Mouse (Mus musculus): ENCODE measurements around the gene Clint1. TPM values are rescaled to one million over a fixed set of nuclear protein-coding genes. Genes with fewer than 3 reads are reported as not detected.

Clint1 gene
- polyA plus RNA-seq, 1 experiment from 2014 or later: 49.2 TPM

DNA sequence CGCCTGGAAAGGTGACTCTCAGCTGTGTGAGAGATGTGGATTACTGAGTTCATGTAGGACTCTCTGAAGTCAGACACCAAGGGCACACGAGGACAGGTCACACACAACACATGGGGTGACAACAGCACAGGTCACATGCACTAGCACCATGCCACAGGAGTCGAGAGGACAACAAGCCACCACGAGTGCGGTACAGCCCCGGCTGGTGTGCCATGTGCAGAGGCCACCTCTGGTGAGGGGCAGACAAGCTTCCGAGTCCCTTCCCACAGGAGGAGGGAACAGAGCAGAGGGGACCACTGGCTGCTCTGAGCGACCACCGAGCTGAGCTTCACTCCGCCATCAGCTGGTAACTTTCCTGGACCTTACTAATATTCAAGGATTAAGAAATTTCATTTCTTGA is 80.9 kb downstream of the Clint1 start:
- Histone ChIP-seq H3K36me3 (ENCODE audit: control insufficient read depth, insufficient read depth, low read length) (peaks cover 2% of the 10 kb centered on the region; the same call in 1 of the 2 replicates), H3K9ac (ENCODE audit: low read depth, low read length) (no peak overlapping the region), H3K27ac (ENCODE audit: low read depth, low read length) (no peak overlapping the region), H3K4me1 (ENCODE audit: control insufficient read depth, insufficient read depth, low read length) (no peaks in the 10 kb centered on the region), H3K9me3 (replicated peaks; ENCODE audit: control insufficient read depth, low read length) (no peaks in the 10 kb centered on the region), H3K4me3 (ENCODE audit: low read depth, low read length) (no peak overlapping the region), H3K27me3 (ENCODE audit: control insufficient read depth, insufficient read depth, low read length) (no peaks in the 10 kb centered on the region), H3K4me2 (no peak overlapping the region)
- ATAC-seq (replicated peaks; ENCODE audit: insufficient number of reproducible peaks, low FRiP score, low TSS enrichment): no peak
- WGBS (ENCODE audit: insufficient replicate concordance): 84% methylated on average over 10 of the region's 10 CpGs

DNA sequence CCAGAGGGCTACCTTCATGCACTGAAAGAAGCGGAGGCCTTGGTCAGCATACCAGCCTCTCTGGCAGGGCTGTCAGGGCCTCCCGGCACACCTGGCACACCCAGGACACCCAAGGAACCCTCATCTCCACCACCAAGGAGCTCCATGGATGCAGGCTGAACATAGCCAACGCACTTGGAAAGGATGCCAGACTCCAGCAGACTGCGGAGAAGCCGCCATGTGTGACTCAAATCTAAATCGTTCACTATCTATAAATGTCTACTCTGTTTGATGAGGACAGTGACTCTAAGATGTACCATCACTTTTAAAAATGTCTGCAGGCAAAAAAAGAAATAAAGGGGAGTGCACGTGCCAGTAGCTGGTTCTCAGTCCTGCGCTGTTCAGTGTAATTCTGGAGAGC is 85.6 kb downstream of the Clint1 start:
- Histone ChIP-seq H3K36me3 (ENCODE audit: control insufficient read depth, insufficient read depth, low read length) (peaks cover 2% of the 10 kb centered on the region; the same call in 1 of the 2 replicates), H3K27me3 (ENCODE audit: control insufficient read depth, insufficient read depth, low read length) (no peaks in the 10 kb centered on the region), H3K27ac (ENCODE audit: low read depth, low read length) (no peak overlapping the region), H3K4me2 (no peak overlapping the region), H3K4me1 (ENCODE audit: control insufficient read depth, insufficient read depth, low read length) (no peaks in the 10 kb centered on the region), H3K4me3 (ENCODE audit: low read depth, low read length) (no peak overlapping the region), H3K9me3 (replicated peaks; ENCODE audit: control insufficient read depth, low read length) (no peaks in the 10 kb centered on the region), H3K9ac (ENCODE audit: low read depth, low read length) (no peak overlapping the region)
- WGBS (ENCODE audit: insufficient replicate concordance): 93% methylated on average over 8 of the region's 8 CpGs
- ATAC-seq (replicated peaks; ENCODE audit: insufficient number of reproducible peaks, low FRiP score, low TSS enrichment): no peak

- H3K36me3 ChIP-seq (ENCODE audit: control insufficient read depth, insufficient read depth, low read length): peaks cover 2% of the 10 kb centered on the region; the same call in 1 of the 2 replicates
- H3K9me3 ChIP-seq (replicated peaks; ENCODE audit: control insufficient read depth, low read length): no peaks in the 10 kb centered on the region
- H3K9ac ChIP-seq (ENCODE audit: low read depth, low read length): no peak overlapping the region
- H3K4me3 ChIP-seq (ENCODE audit: low read depth, low read length): no peak overlapping the region
- 77% methylated on average over 8 of the region's 8 CpGs for WGBS (ENCODE audit: insufficient replicate concordance)
- H3K27ac ChIP-seq (ENCODE audit: low read depth, low read length): no peak overlapping the region
- peaks cover 12% of the 10 kb centered on the region for H3K4me1 ChIP-seq (ENCODE audit: control insufficient read depth, insufficient read depth, low read length)
- H3K4me2 ChIP-seq: no peak overlapping the region
- H3K27me3 ChIP-seq (ENCODE audit: control insufficient read depth, insufficient read depth, low read length): no peaks in the 10 kb centered on the region
- ATAC-seq (replicated peaks; ENCODE audit: insufficient number of reproducible peaks, low FRiP score, low TSS enrichment): no peak
Observed at GRCm38 (mm10) chr11:45938917-45939316, 87.1 kb downstream of the Clint1 start.

GRCm38 (mm10) chr11:45942281-45942680 is 90.4 kb downstream of the Clint1 start:
- no peak overlapping the region for H3K27ac ChIP-seq (ENCODE audit: low read depth, low read length)
- no peaks in the 10 kb centered on the region for H3K9me3 ChIP-seq (replicated peaks; ENCODE audit: control insufficient read depth, low read length)
- H3K9ac ChIP-seq (ENCODE audit: low read depth, low read length): no peak overlapping the region
- H3K4me2 ChIP-seq: no peak overlapping the region
- WGBS (ENCODE audit: insufficient replicate concordance): 90% methylated on average over 7 of the region's 7 CpGs
- ATAC-seq (replicated peaks; ENCODE audit: insufficient number of reproducible peaks, low FRiP score, low TSS enrichment): no peak
- H3K27me3 ChIP-seq (ENCODE audit: control insufficient read depth, insufficient read depth, low read length): no peaks in the 10 kb centered on the region
- no peaks in the 10 kb centered on the region for H3K36me3 ChIP-seq (ENCODE audit: control insufficient read depth, insufficient read depth, low read length)
- H3K4me3 ChIP-seq (ENCODE audit: low read depth, low read length): no peak overlapping the region
- H3K4me1 ChIP-seq (ENCODE audit: control insufficient read depth, insufficient read depth, low read length): peaks cover 12% of the 10 kb centered on the region

DNA sequence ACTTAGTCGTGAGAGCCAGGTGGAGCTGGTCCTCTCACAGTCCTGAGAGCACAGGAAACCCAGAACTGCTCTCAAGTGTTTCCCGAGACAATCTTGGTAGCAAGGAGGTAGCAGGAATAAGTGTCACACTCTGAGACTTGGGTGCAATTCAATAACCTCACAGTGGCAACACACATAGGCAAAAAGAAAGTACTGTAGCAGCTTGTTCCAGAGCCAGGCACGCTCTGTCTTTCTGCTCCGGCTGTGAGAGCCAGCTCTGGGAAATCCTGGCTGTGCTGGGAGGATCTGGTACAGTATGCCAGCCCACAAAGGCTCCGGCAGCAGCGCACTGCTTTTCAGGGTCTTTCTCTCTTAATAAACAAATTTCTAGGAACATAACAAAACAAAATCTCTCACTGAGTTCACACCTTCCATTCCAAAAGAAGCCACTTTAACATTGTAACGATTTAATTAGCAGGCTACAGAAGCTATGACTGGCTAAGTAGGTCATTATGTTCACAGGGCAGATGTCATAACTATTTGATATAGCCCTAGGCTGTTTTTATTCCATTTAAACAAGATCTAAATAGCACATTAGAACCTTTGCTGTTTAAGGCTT is 91.4 kb downstream of the Clint1 start:
- ATAC-seq (replicated peaks; ENCODE audit: insufficient number of reproducible peaks, low FRiP score, low TSS enrichment): no peak
- Histone ChIP-seq H3K27ac (ENCODE audit: low read depth, low read length) (no peak overlapping the region), H3K9me3 (replicated peaks; ENCODE audit: control insufficient read depth, low read length) (no peaks in the 10 kb centered on the region), H3K36me3 (ENCODE audit: control insufficient read depth, insufficient read depth, low read length) (no peaks in the 10 kb centered on the region), H3K4me1 (ENCODE audit: control insufficient read depth, insufficient read depth, low read length) (peaks cover 12% of the 10 kb centered on the region), H3K9ac (ENCODE audit: low read depth, low read length) (peak overlapping the region; percentile 93), H3K4me2 (peak overlapping the region; percentile 93), H3K27me3 (ENCODE audit: control insufficient read depth, insufficient read depth, low read length) (no peaks in the 10 kb centered on the region), H3K4me3 (ENCODE audit: low read depth, low read length) (peak overlapping the region; percentile 83)
- 69% methylated on average over 7 of the region's 7 CpGs for WGBS (ENCODE audit: insufficient replicate concordance)

DNA sequence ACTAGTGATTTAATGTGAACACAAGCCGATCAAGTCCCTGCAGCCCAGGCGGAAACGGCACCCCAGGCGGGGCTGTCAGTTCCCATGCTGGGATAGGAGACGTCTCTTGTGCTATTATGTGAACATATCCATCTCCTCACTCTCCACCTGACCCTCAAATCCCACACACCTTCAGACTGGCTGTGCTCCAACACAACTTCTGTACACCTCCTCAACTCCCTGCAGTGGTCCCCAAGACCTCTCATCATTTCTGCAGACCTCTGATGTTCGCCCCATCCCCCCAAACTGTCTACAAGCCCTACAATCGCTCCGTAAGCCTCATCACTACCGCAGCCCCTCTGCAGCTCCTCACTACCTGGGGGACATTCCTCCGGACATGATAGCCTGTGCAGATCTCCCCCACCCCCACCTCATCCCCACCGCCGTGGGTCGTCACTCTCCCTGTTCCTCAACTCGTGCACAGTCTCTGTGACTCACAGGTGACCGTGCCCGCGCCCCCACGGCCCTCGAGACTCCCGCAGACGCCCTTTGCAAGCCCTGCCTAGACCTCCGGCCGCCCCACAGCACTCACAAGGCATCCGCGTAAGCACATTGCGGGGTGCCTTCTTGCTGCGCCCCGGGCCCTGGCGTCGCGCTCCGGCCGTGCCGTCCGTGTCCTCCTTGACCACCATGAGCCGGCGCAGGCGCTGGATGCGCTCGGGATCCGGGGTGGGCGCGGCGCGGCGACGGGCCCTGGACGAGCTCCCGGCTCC is 92.2 kb downstream of the Clint1 start:
- peaks cover 12% of the 10 kb centered on the region for H3K4me1 ChIP-seq (ENCODE audit: control insufficient read depth, insufficient read depth, low read length)
- under 1% methylated on average over 48 of the region's 49 CpGs for WGBS (ENCODE audit: insufficient replicate concordance)
- peak overlapping the region; percentile 93 for H3K9ac ChIP-seq (ENCODE audit: low read depth, low read length)
- H3K9me3 ChIP-seq (replicated peaks; ENCODE audit: control insufficient read depth, low read length): no peaks in the 10 kb centered on the region
- H3K4me2 ChIP-seq: peak overlapping the region; percentile 93
- peak; percentile 47 for ATAC-seq (replicated peaks; ENCODE audit: insufficient number of reproducible peaks, low FRiP score, low TSS enrichment)
- no peaks in the 10 kb centered on the region for H3K36me3 ChIP-seq (ENCODE audit: control insufficient read depth, insufficient read depth, low read length)
- peak overlapping the region; percentile 65 for H3K27ac ChIP-seq (ENCODE audit: low read depth, low read length)
- H3K4me3 ChIP-seq (ENCODE audit: low read depth, low read length): peak overlapping the region; percentile 83
- no peaks in the 10 kb centered on the region for H3K27me3 ChIP-seq (ENCODE audit: control insufficient read depth, insufficient read depth, low read length)

GRCm38 (mm10) chr11:45944643-45945156 is 92.8 kb downstream of the Clint1 start, which contains the start of gene Lsm11:
Gene Lsm11 (minus strand): TSS chr11:45944935.
- peak; percentile 85 for ATAC-seq (replicated peaks; ENCODE audit: insufficient number of reproducible peaks, low FRiP score, low TSS enrichment)
- Histone ChIP-seq H3K4me1 (ENCODE audit: control insufficient read depth, insufficient read depth, low read length) (peaks cover 12% of the 10 kb centered on the region), H3K27ac (ENCODE audit: low read depth, low read length) (peak within 1 kb of the TSS; percentile 65), H3K27me3 (ENCODE audit: control insufficient read depth, insufficient read depth, low read length) (no peaks in the 10 kb centered on the region), H3K4me2 (peak within 1 kb of the TSS; percentile 93), H3K9me3 (replicated peaks; ENCODE audit: control insufficient read depth, low read length) (no peaks in the 10 kb centered on the region), H3K4me3 (ENCODE audit: low read depth, low read length) (peak within 1 kb of the TSS; percentile 83), H3K36me3 (ENCODE audit: control insufficient read depth, insufficient read depth, low read length) (no peaks in the 10 kb centered on the region; the same call in 1 of the 2 replicates), H3K9ac (ENCODE audit: low read depth, low read length) (peak within 1 kb of the TSS; percentile 93)
- under 1% methylated on average over 55 of the region's 55 CpGs for WGBS (ENCODE audit: insufficient replicate concordance)

- Histone ChIP-seq H3K4me3 (ENCODE audit: low read depth, low read length) (no peak overlapping the region), H3K9ac (ENCODE audit: low read depth, low read length) (no peak overlapping the region), H3K36me3 (ENCODE audit: control insufficient read depth, insufficient read depth, low read length) (peaks cover 4% of the 10 kb centered on the region), H3K4me2 (no peak overlapping the region), H3K27ac (ENCODE audit: low read depth, low read length) (no peak overlapping the region), H3K4me1 (ENCODE audit: control insufficient read depth, insufficient read depth, low read length) (peaks cover 12% of the 10 kb centered on the region), H3K27me3 (ENCODE audit: control insufficient read depth, insufficient read depth, low read length) (no peaks in the 10 kb centered on the region), H3K9me3 (replicated peaks; ENCODE audit: control insufficient read depth, low read length) (no peaks in the 10 kb centered on the region)
- WGBS (ENCODE audit: insufficient replicate concordance): 76% methylated on average over 4 of the region's 4 CpGs
- no peak for ATAC-seq (replicated peaks; ENCODE audit: insufficient number of reproducible peaks, low FRiP score, low TSS enrichment)
Observed at GRCm38 (mm10) chr11:45946796-45947195, 94.9 kb downstream of the Clint1 start.
